Mouse (Mus musculus) heart, embryonic 16.5 days (tissue): Measurements from ENCODE around the gene Tcta. TPM values are rescaled to one million over a fixed set of nuclear protein-coding genes. Genes with fewer than 3 reads are reported as not detected.
"Not testable (repeated sequence)": the region's sequence is repeated elsewhere in the genome, so short reads cannot be mapped to it uniquely, and the experiment has no call there.

Source experiments
- ATAC-seq: fragments of 200-750 bp; cut with Nextera tagmentation; replicated peaks from 2 replicates; pipeline ENCODE4 v1.8.0; 2017; ENCODE audit warnings: moderate number of reproducible peaks; ENCODE audit not compliant: insufficient read depth, low FRiP score; ENCODE audit errors: extremely low read depth
- H3K27ac ChIP-seq: fragments of 300-500 bp; sonication (generic); 2 replicates; pipeline ENCODE4 v1.5.1; 2014; ENCODE audit warnings: mild to moderate bottlenecking, low read length, control low read depth, moderate library complexity
- H3K27me3 ChIP-seq: fragments of 300-500 bp; sonication (generic); 2 replicates; pipeline ENCODE4 v1.6.1; 2014; ENCODE audit warnings: low read length, mixed read lengths; ENCODE audit not compliant: control insufficient read depth, insufficient read depth
- H3K36me3 ChIP-seq: fragments of 300-500 bp; sonication (generic); 2 replicates; pipeline ENCODE4 v1.6.1; 2014; ENCODE audit not compliant: control insufficient read depth, insufficient read depth
- H3K4me1 ChIP-seq: fragments of 300-500 bp; sonication (generic); 2 replicates; pipeline ENCODE4 v1.6.1; 2014; ENCODE audit warnings: low read length, mixed read lengths; ENCODE audit not compliant: control insufficient read depth, insufficient read depth
- H3K4me2 ChIP-seq: fragments of 300-500 bp; sonication (generic); 2 replicates; pipeline ENCODE4 v1.6.1; 2014; ENCODE audit warnings: low read depth, mild to moderate bottlenecking, control low read depth, low read length
- H3K4me3 ChIP-seq: fragments of 300-500 bp; sonication (generic); 2 replicates; pipeline ENCODE4 v1.5.1; 2014; ENCODE audit warnings: mild to moderate bottlenecking, control low read depth, low read length
- H3K9ac ChIP-seq: fragments of 300-500 bp; sonication (generic); 2 replicates; pipeline ENCODE4 v1.6.1; 2014; ENCODE audit warnings: low read length, control low read depth
- H3K9me3 ChIP-seq: fragments of 300-500 bp; sonication (generic); replicated peaks from 2 replicates; pipeline ENCODE4 v1.6.1; 2016; ENCODE audit warnings: low read length; ENCODE audit not compliant: control insufficient read depth
- WGBS: fragments of 180-500 bp; shearing (Covaris S2); extraction: QIAGEN DNeasy Blood & Tissue Kit; methylation state at CpG from one replicate; pipeline ENCODE4 v1.1.7; 2014; 5-methylcytosine and 5-hydroxymethylcytosine counted together
- polyA plus RNA-seq: library from polyadenylated mRNA; unstranded; fragments of >200 nt; fragmentation: Nextera tagmentation; extraction: Ambion mirVana; gene quantifications from 2 replicates; pipeline ENCODE4 v1.2.1, GENCODE M21; 2015

Tcta gene
- polyA plus RNA-seq, 1 experiment from 2014 or later, result 34.2 TPM

DNA sequence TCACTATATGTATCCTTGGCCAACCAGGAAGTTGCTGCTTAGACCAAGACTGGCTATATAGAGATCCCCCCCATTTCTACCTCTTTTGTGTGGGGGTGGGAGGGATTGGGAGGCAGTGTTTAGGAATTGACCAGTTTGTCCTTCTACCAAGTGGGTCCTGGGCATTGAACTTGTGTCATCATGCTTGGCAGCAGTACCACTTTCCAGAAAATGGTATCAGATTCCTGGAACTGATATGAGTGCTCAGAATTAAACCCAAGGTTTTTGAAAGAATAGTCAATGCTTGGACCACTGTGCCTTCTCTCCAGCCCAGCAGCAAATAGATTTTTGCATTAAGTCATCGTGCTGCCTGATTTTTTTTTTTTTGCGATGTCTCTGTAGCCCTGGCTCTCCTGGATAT is 19.9 kb upstream of the Tcta start:
- Histone ChIP-seq H3K36me3 (peaks cover 14% of the 10 kb centered on the region), H3K27me3 (no peaks in the 10 kb centered on the region), H3K9me3 (no peaks in the 10 kb centered on the region), H3K9ac (no peak overlapping the region), H3K4me1 (no peaks in the 10 kb centered on the region), H3K27ac (no peak overlapping the region), H3K4me2 (no peak overlapping the region), H3K4me3 (no peak overlapping the region)
- WGBS, result 98% methylated on average over 2 of the region's 2 CpGs
- no peak for ATAC-seq

DNA sequence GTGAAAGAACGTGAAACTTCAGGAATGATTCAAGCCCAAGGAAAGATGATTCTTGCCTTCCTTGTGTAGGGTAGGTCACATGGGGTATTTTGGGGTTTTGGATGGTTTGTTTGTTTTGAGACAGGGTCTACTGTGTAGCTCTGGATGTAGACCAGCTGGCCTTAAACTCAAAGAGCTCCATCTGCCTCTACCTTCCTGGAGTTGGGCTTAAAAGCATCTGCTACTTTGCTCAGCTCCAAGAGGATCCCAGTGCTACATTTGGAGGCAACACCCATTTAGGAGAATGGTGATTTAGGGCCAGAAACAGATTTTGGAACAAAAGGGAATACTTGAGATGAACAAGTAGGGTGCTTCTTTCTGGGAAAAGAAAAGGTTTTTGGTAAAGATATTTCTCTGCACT is 18.8 kb upstream of the Tcta start:
- peaks cover 12% of the 10 kb centered on the region for H3K36me3 ChIP-seq
- no peaks in the 10 kb centered on the region for H3K27me3 ChIP-seq
- H3K4me3 ChIP-seq, result no peak overlapping the region
- H3K27ac ChIP-seq, result no peak overlapping the region
- no peak overlapping the region for H3K9ac ChIP-seq
- no peak overlapping the region for H3K4me2 ChIP-seq
- 88% methylated on average over 1 of the region's 1 CpGs for WGBS
- H3K4me1 ChIP-seq, result no peaks in the 10 kb centered on the region
- no peak for ATAC-seq
- no peaks in the 10 kb centered on the region for H3K9me3 ChIP-seq

DNA sequence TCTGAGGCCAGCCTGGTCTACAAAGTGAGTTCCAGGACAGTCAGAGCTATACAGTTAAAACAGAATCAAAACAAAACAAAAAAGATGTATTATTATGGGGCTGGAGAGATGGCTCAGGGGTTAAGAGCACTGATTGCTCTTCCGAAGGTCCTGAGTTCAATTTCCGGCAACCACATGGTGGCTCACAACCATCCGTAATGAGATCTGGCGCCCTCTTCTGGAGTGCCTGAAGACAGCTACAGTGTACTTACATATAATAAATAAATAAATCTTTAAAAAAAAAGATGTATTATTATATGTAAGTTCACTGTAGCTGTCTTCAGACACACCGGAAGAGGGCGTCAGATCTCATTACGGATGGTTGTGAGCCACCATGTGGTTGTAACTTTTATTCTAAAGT is 16.1 kb upstream of the Tcta start:
- H3K36me3 ChIP-seq, result peaks cover 12% of the 10 kb centered on the region; the same call in 1 of the 2 replicates
- not testable (repeated sequence) for H3K4me1 ChIP-seq, H3K9me3 ChIP-seq, H3K27ac ChIP-seq, H3K4me2 ChIP-seq, H3K4me3 ChIP-seq, H3K9ac ChIP-seq, ATAC-seq, H3K27me3 ChIP-seq
- WGBS, result 90% methylated on average over 7 of the region's 7 CpGs

DNA sequence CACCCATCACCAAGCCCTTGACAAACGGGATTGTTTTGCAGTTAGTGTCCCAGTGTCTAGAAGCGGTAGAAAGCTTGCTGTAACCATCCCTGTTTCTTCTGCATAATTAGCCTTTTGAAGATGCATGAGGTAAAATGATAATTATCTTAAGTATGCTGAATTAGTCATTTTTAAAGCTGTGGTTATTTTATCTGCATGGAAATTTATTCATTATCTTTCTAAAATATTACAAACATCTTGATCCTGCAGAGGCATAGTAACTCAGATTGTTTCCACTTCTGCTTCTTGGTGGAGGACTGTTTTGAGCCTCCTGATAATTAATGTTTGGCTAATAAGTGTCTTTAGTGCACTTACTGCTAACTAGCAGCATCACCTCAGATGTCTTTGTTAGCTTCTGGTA is 12.5 kb upstream of the Tcta start:
- ATAC-seq, result no peak
- Histone ChIP-seq H3K27ac (no peak overlapping the region), H3K36me3 (peaks cover 14% of the 10 kb centered on the region; the same call in 1 of the 2 replicates), H3K4me1 (no peaks in the 10 kb centered on the region), H3K4me2 (no peak overlapping the region), H3K4me3 (no peak overlapping the region), H3K9ac (no peak overlapping the region), H3K27me3 (no peaks in the 10 kb centered on the region), H3K9me3 (no peaks in the 10 kb centered on the region)
- WGBS, result 73% methylated on average over 2 of the region's 2 CpGs

DNA sequence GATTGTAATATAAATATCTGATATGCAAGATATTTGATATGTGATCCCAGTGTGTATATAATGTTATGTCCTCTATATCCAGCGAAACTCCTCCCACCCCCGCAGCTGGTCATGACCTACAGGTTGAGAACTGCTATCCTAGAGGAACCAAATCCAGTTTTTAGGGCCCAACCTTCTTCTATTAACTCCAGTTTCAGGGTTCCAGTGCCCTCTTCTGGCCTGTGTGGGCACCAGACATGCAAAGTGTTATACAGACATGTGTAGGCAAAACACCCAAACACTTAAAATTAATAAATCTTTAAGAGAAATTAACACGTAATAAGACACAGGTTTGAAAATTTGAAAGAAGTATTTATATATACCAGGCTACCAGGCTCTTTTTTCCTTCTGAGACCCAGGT is 11.6 kb upstream of the Tcta start:
- H3K4me3 ChIP-seq, result no peak overlapping the region
- H3K4me1 ChIP-seq, result no peaks in the 10 kb centered on the region
- H3K9ac ChIP-seq, result no peak overlapping the region
- ATAC-seq, result no peak
- no peak overlapping the region for H3K4me2 ChIP-seq
- no peak overlapping the region for H3K27ac ChIP-seq
- peaks cover 12% of the 10 kb centered on the region; the same call in 1 of the 2 replicates for H3K36me3 ChIP-seq
- H3K27me3 ChIP-seq, result no peaks in the 10 kb centered on the region
- H3K9me3 ChIP-seq, result no peaks in the 10 kb centered on the region
- 96% methylated on average over 3 of the region's 3 CpGs for WGBS

DNA sequence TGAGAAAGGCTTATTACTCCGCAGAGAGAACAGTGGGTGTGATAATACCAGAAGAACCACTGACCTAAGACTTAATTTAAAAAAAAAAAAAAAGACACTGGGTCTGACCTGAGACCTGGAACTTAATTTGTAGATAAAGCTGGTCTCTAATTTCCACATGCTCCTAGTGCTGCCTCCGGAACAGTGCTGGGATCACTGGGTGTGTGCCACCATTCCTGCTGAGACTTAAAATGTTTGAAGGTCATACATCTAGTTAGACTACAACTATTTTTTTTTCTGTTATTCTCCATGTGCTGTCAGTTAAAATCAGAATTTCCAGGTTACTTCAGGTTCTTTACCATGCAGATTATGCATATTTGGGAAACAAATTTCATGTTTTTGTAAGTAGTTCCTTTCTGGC is 2.2 kb upstream of the Tcta start:
- peak overlapping the region; percentile 64 for H3K4me3 ChIP-seq
- H3K27me3 ChIP-seq, result no peaks in the 10 kb centered on the region
- no peaks in the 10 kb centered on the region for H3K9me3 ChIP-seq
- peak overlapping the region; percentile 74 for H3K27ac ChIP-seq
- H3K9ac ChIP-seq, result peak overlapping the region; percentile 71
- H3K4me1 ChIP-seq, result peaks cover 46% of the 10 kb centered on the region
- ATAC-seq, result no peak
- peak overlapping the region; percentile 92 for H3K4me2 ChIP-seq
- WGBS, result 27% methylated on average over 2 of the region's 2 CpGs
- peaks cover 8% of the 10 kb centered on the region for H3K36me3 ChIP-seq

DNA sequence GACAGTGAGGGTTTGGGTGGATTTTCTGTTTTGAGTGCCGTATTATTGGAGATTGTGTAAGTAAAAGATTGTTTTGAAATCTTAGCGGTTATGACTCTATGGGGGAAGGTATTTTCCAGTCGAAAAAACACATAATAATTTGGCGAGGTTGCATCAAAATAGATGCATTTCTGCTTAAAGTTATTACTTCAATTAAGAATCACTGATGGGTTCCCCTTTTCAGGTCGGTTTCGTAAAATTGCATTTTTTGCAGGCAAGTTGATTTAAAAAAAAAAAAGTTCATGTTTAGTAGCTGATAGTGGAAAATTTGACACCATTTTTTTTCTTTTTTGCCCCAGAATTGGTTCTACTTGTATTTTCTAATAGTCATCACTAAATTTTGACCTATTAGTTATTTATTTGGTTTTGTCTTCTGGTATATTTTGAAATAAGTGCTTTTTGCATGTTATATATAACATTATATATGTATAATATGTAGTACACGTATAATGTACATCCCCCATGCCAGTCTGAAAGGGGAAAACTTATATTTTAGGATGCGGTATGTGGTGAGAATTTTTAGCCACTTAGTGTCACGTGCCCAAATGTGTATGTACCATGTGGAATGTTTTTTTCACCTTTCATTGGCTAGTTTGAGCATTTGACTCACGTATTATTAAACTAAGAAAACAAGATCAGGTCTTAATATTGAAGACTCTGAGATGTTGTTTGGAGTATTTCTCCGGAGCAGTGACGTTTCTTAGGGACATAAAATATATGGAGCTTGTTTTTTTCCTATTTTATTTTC is 1.3 kb upstream of the Tcta start:
- peaks cover 46% of the 10 kb centered on the region for H3K4me1 ChIP-seq
- no peaks in the 10 kb centered on the region for H3K9me3 ChIP-seq
- peak overlapping the region; percentile 99 for H3K9ac ChIP-seq
- peak overlapping the region; percentile 92 for H3K4me2 ChIP-seq
- H3K36me3 ChIP-seq, result peaks cover 14% of the 10 kb centered on the region
- no peaks in the 10 kb centered on the region for H3K27me3 ChIP-seq
- ATAC-seq, result no peak
- peak overlapping the region; percentile 91 for H3K4me3 ChIP-seq
- 4% methylated on average over 12 of the region's 12 CpGs for WGBS
- H3K27ac ChIP-seq, result peak overlapping the region; percentile 100

DNA sequence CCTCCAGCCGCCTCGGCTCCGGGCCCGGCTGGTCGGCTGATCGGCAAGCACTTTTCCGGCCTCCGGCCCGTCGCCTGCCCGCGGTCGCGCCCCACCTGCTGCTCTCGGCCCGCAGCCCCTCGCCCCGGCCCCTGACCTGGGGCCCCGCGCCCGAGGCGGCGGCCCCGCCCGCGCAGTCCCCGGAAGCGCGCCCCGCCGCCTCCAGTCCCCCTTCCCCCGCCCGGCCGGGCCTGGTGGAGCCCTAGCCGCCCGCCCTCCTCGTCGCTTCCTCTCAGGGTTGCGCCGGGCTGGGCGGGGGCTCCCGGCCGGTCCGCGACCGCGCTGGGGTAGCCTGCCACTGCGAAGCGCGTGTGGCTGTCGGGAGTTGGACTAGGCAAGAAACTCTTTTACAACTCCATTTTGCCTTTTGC is 616 bp upstream of the Tcta start:
- Histone ChIP-seq H3K9me3 (no peaks in the 10 kb centered on the region), H3K27me3 (no peaks in the 10 kb centered on the region), H3K4me1 (peaks cover 42% of the 10 kb centered on the region), H3K9ac (peak overlapping the region; percentile 99), H3K36me3 (peaks cover 14% of the 10 kb centered on the region), H3K27ac (peak overlapping the region; percentile 100), H3K4me2 (peak overlapping the region; percentile 55), H3K4me3 (peak overlapping the region; percentile 91)
- peak; percentile 84 for ATAC-seq
- under 1% methylated on average over 50 of the region's 51 CpGs for WGBS

DNA sequence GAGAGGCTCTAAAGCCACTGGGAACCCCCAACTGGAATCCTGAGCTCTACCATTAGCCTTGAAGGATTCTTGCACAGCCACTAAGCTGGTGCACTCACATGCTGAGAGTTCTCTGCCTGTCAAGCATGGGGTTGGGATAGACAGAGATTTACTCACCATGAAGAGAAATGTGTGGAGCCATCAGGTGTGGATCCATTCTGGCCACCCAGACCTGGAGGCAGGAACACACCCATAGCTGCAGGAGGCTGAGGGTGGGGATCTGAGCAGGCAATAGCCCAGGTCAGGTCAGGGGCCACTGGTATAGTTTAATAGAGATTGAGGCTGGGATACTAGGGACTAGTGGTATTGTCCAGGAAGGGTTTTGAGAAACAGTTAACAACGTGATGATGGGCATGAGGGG is 790 bp downstream of the Tcta start:
- no peak for ATAC-seq
- Histone ChIP-seq H3K27me3 (no peaks in the 10 kb centered on the region), H3K4me1 (peaks cover 31% of the 10 kb centered on the region), H3K27ac (peak overlapping the region; percentile 88), H3K4me2 (peak overlapping the region; percentile 79), H3K4me3 (peak overlapping the region; percentile 83), H3K9ac (peak overlapping the region; percentile 92), H3K36me3 (peaks cover 18% of the 10 kb centered on the region), H3K9me3 (no peaks in the 10 kb centered on the region)
- WGBS, result 3% methylated on average over 1 of the region's 1 CpGs
